Mouse (Mus musculus): ENCODE measurements around the gene Prn. TPM values are rescaled to one million over a fixed set of nuclear protein-coding genes. Genes with fewer than 3 reads are reported as not detected.

The Prn gene
- polyA plus RNA-seq, 1 experiment from 2014 or later, result not detected

DNA sequence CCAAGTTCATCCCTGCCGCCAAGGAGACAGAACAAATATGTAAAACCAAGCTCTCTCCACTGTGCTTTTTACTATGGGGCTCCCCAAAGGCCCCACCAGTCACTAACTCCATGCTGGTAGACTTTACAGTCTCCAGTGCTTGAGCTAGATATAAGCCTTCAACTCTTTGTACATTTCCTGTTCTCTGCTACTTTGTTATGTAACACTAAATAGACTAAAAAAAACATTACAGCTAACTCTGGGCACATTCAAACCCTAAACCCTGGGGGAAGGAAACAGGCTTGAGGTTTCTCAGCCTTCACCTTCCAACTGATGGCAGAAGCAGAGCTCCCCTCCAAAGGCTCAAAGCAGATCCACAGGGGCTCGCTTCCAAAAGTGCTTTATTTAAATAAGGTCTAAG lies 82.7 kb downstream of the Prn start:
- Histone ChIP-seq H3K4me1 (replicated peaks; ENCODE audit: control insufficient read depth, insufficient read depth, low read length) (no peaks in the 10 kb centered on the region), H3K36me3 (ENCODE audit: control insufficient read depth, insufficient read depth, low read length) (no peaks in the 10 kb centered on the region), H3K27ac (ENCODE audit: low read depth, low read length) (no peak overlapping the region), H3K4me2 (replicated peaks; ENCODE audit: low read depth, low read length) (no peak overlapping the region), H3K27me3 (ENCODE audit: control insufficient read depth, insufficient read depth, low read length) (no peaks in the 10 kb centered on the region), H3K4me3 (ENCODE audit: low read depth, low read length) (no peak overlapping the region), H3K9me3 (ENCODE audit: control insufficient read depth, low read length) (no peaks in the 10 kb centered on the region), H3K9ac (ENCODE audit: low read depth, low read length) (no peak overlapping the region)
- DNase-seq (ENCODE audit: low spot score) (no peak), ATAC-seq (ENCODE audit: low FRiP score) (no peak)
- WGBS, result 84% methylated on average over 2 of the region's 2 CpGs

DNA sequence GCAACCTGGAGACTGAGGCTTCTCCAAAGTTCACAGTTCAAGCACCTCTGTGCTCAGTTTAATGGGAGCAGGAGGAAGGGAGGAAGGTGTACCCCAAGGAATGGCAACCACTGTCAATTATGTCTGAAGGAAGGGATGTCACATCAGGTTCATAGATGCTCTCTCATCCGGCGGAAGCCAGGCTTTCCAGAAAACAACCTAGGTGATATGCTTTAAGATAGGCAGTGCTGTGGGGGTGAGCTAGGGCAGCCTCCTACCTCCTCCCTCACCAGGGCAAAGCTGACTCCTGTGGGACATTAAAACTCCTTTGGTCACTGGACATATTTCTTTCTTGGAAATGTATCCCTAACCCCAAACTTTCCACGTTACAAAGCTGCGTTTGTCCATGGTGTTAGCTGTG lies 83.4 kb downstream of the Prn start:
- Histone ChIP-seq H3K9ac (ENCODE audit: low read depth, low read length) (no peak overlapping the region), H3K4me3 (ENCODE audit: low read depth, low read length) (no peak overlapping the region), H3K9me3 (ENCODE audit: control insufficient read depth, low read length) (no peaks in the 10 kb centered on the region), H3K36me3 (ENCODE audit: control insufficient read depth, insufficient read depth, low read length) (no peaks in the 10 kb centered on the region), H3K27me3 (ENCODE audit: control insufficient read depth, insufficient read depth, low read length) (no peaks in the 10 kb centered on the region), H3K4me1 (replicated peaks; ENCODE audit: control insufficient read depth, insufficient read depth, low read length) (no peaks in the 10 kb centered on the region), H3K27ac (ENCODE audit: low read depth, low read length) (no peak overlapping the region), H3K4me2 (replicated peaks; ENCODE audit: low read depth, low read length) (no peak overlapping the region)
- DNase-seq (ENCODE audit: low spot score) (no peak), ATAC-seq (ENCODE audit: low FRiP score) (no peak)
- WGBS, result 78% methylated on average over 4 of the region's 4 CpGs

DNA sequence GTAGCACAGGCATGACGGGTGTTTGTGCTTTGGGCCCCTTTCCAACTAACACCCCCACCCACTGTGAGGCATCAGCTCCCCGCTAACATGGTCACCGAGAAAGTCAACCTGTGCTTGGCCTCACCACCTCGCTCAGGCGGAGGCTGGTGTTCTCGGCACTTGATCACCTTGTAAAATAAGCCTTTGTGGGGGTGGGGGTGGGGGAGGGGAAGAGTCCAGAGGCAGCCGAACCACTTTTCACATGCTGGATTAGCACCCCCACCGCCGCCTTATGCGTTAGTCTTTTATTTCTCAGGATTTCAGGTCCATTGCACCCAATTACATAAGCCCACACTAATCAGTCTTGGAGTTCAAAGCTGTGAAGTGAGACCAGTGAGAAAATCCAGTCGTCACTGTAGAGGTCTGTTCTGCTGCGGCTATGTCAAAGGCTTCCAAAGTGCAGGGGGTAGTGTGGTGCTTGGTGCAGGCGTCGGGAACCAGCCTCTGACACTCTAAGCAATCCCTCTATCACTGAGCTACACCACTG lies 83.9 kb downstream of the Prn start:
- no peak overlapping the region for H3K9ac ChIP-seq (ENCODE audit: low read depth, low read length)
- no peak for ATAC-seq (ENCODE audit: low FRiP score)
- no peaks in the 10 kb centered on the region for H3K9me3 ChIP-seq (ENCODE audit: control insufficient read depth, low read length)
- no peaks in the 10 kb centered on the region for H3K36me3 ChIP-seq (ENCODE audit: control insufficient read depth, insufficient read depth, low read length)
- 55% methylated on average over 14 of the region's 14 CpGs for WGBS
- no peak overlapping the region for H3K4me2 ChIP-seq (replicated peaks; ENCODE audit: low read depth, low read length)
- no peak overlapping the region for H3K27ac ChIP-seq (ENCODE audit: low read depth, low read length)
- H3K4me1 ChIP-seq (replicated peaks; ENCODE audit: control insufficient read depth, insufficient read depth, low read length), result no peaks in the 10 kb centered on the region
- H3K4me3 ChIP-seq (ENCODE audit: low read depth, low read length), result no peak overlapping the region
- H3K27me3 ChIP-seq (ENCODE audit: control insufficient read depth, insufficient read depth, low read length), result no peaks in the 10 kb centered on the region
- DNase-seq (ENCODE audit: low spot score), result no peak

DNA sequence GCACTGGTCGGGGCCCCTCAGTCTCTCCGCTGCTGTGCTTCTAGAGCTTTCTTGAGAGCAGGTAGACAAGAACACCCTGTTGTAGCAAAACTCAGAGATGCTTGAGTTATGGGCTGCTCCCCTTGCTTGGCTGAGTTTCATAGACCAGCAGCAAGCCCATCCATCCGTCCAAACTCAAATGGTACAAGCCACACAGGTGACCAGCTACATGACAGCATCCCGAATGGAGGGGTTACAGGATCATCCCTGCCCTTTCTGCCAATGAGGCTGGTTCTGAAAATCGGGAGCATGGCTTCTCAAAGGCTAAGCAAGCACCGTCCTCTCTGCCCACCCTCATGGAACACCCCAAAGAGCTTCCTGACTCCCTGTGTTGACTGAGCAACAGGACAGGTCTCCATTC lies 85.2 kb downstream of the Prn start:
- H3K27ac ChIP-seq (ENCODE audit: low read depth, low read length), result no peak overlapping the region
- DNase-seq (ENCODE audit: low spot score) (no peak), ATAC-seq (ENCODE audit: low FRiP score) (no peak)
- no peaks in the 10 kb centered on the region for H3K4me1 ChIP-seq (replicated peaks; ENCODE audit: control insufficient read depth, insufficient read depth, low read length)
- H3K27me3 ChIP-seq (ENCODE audit: control insufficient read depth, insufficient read depth, low read length), result no peaks in the 10 kb centered on the region
- H3K4me3 ChIP-seq (ENCODE audit: low read depth, low read length), result no peak overlapping the region
- no peak overlapping the region for H3K4me2 ChIP-seq (replicated peaks; ENCODE audit: low read depth, low read length)
- H3K9ac ChIP-seq (ENCODE audit: low read depth, low read length), result no peak overlapping the region
- no peaks in the 10 kb centered on the region for H3K9me3 ChIP-seq (ENCODE audit: control insufficient read depth, low read length)
- 0 out of 2 replicates have a peak, but pooled peaks cover 2% of the 10 kb centered on the region for H3K36me3 ChIP-seq (ENCODE audit: control insufficient read depth, insufficient read depth, low read length)
- 92% methylated on average over 6 of the region's 6 CpGs for WGBS

- Histone ChIP-seq H3K27ac (ENCODE audit: low read depth, low read length) (no peak overlapping the region), H3K27me3 (ENCODE audit: control insufficient read depth, insufficient read depth, low read length) (no peaks in the 10 kb centered on the region), H3K9me3 (ENCODE audit: control insufficient read depth, low read length) (no peaks in the 10 kb centered on the region), H3K9ac (ENCODE audit: low read depth, low read length) (no peak overlapping the region), H3K36me3 (ENCODE audit: control insufficient read depth, insufficient read depth, low read length) (0 out of 2 replicates have a peak, but pooled peaks cover 2% of the 10 kb centered on the region), H3K4me1 (replicated peaks; ENCODE audit: control insufficient read depth, insufficient read depth, low read length) (no peaks in the 10 kb centered on the region), H3K4me3 (ENCODE audit: low read depth, low read length) (no peak overlapping the region), H3K4me2 (replicated peaks; ENCODE audit: low read depth, low read length) (no peak overlapping the region)
- ATAC-seq (ENCODE audit: low FRiP score), result no peak
- WGBS, result 92% methylated on average over 12 of the region's 12 CpGs
- no peak for DNase-seq (ENCODE audit: low spot score)
Measured at GRCm38 (mm10) chr2:131995742-131996141, 86.0 kb downstream of the Prn start.

DNA sequence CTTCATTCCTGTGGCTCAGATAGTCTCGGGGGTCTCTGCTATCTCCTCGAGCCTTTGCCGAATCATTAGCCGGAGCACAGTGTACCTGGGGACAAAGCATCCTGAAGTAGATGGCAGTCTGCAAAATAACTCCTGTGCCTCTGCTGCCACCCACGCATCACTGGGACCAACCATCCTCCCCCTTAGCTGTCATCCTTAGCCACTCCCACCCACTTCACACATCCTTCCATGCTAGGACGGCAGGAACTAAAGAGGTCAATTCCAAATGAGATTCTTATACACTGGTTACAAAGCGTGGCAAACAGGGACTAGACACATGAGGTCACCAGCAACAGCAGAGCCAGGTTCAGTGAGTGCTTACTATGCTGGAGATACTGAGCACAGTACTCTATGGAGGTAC lies 86.6 kb downstream of the Prn start:
- Histone ChIP-seq H3K9me3 (ENCODE audit: control insufficient read depth, low read length) (no peaks in the 10 kb centered on the region), H3K4me2 (replicated peaks; ENCODE audit: low read depth, low read length) (no peak overlapping the region), H3K4me1 (replicated peaks; ENCODE audit: control insufficient read depth, insufficient read depth, low read length) (no peaks in the 10 kb centered on the region), H3K4me3 (ENCODE audit: low read depth, low read length) (no peak overlapping the region), H3K27me3 (ENCODE audit: control insufficient read depth, insufficient read depth, low read length) (no peaks in the 10 kb centered on the region), H3K36me3 (ENCODE audit: control insufficient read depth, insufficient read depth, low read length) (0 out of 2 replicates have a peak, but pooled peaks cover 2% of the 10 kb centered on the region), H3K27ac (ENCODE audit: low read depth, low read length) (no peak overlapping the region), H3K9ac (ENCODE audit: low read depth, low read length) (no peak overlapping the region)
- DNase-seq (ENCODE audit: low spot score) (no peak), ATAC-seq (ENCODE audit: low FRiP score) (no peak)
- whole genome bisulfite sequencing, result 91% methylated on average over 7 of the region's 7 CpGs

- H3K27me3 ChIP-seq (ENCODE audit: control insufficient read depth, insufficient read depth, low read length), result no peaks in the 10 kb centered on the region
- DNase-seq (ENCODE audit: low spot score), result no peak
- 62% methylated on average over 5 of the region's 5 CpGs for WGBS
Measured at GRCm38 (mm10) chr2:131997356-131997755, 87.6 kb downstream of the Prn start.

GRCm38 (mm10) chr2:132001696-132002334 lies 92.1 kb downstream of the Prn start:
- Histone ChIP-seq H3K9ac (ENCODE audit: low read depth, low read length) (no peak overlapping the region), H3K27me3 (ENCODE audit: control insufficient read depth, insufficient read depth, low read length) (no peaks in the 10 kb centered on the region), H3K4me2 (replicated peaks; ENCODE audit: low read depth, low read length) (no peak overlapping the region), H3K4me1 (replicated peaks; ENCODE audit: control insufficient read depth, insufficient read depth, low read length) (no peaks in the 10 kb centered on the region), H3K9me3 (ENCODE audit: control insufficient read depth, low read length) (no peaks in the 10 kb centered on the region), H3K36me3 (ENCODE audit: control insufficient read depth, insufficient read depth, low read length) (0 out of 2 replicates have a peak, but pooled peaks cover 2% of the 10 kb centered on the region), H3K4me3 (ENCODE audit: low read depth, low read length) (no peak overlapping the region), H3K27ac (ENCODE audit: low read depth, low read length) (no peak overlapping the region)
- DNase-seq (ENCODE audit: low spot score), result no peak
- ATAC-seq (ENCODE audit: low FRiP score), result no peak
- 73% methylated on average over 13 of the region's 13 CpGs for WGBS

More at GRCm38 (mm10) chr2:131997356-131997755, 87.6 kb downstream of the Prn start:
- H3K4me3 ChIP-seq (ENCODE audit: low read depth, low read length), result no peak overlapping the region
- no peak overlapping the region for H3K4me2 ChIP-seq (replicated peaks; ENCODE audit: low read depth, low read length)
- ATAC-seq (ENCODE audit: low FRiP score), result no peak
- no peaks in the 10 kb centered on the region for H3K9me3 ChIP-seq (ENCODE audit: control insufficient read depth, low read length)
- H3K36me3 ChIP-seq (ENCODE audit: control insufficient read depth, insufficient read depth, low read length), result 0 out of 2 replicates have a peak, but pooled peaks cover 2% of the 10 kb centered on the region
- H3K9ac ChIP-seq (ENCODE audit: low read depth, low read length), result no peak overlapping the region
- no peaks in the 10 kb centered on the region for H3K4me1 ChIP-seq (replicated peaks; ENCODE audit: control insufficient read depth, insufficient read depth, low read length)
- H3K27ac ChIP-seq (ENCODE audit: low read depth, low read length), result no peak overlapping the region

DNA sequence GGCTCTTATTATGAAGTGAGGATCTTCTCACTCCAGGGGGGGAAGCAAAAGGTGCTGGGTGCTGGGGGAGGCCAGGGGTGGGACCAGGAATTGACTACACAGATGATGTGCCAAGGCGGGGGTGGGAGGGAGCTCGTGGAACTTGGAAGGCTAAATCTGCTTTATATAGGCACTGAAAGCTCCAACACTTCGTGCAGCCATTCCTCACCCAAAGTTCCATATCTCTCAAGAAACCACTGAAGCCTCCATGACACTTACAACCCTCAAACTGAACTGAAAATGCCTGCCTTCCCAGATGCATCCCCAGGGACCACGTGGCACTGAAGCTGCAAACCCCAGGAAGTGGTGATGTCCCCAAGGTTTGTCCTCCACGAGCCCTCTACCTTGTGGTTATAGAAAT lies 94.2 kb downstream of the Prn start:
- H3K27me3 ChIP-seq (ENCODE audit: control insufficient read depth, insufficient read depth, low read length), result no peaks in the 10 kb centered on the region
- H3K9me3 ChIP-seq (ENCODE audit: control insufficient read depth, low read length), result no peaks in the 10 kb centered on the region
- H3K4me1 ChIP-seq (replicated peaks; ENCODE audit: control insufficient read depth, insufficient read depth, low read length), result no peaks in the 10 kb centered on the region
- no peak for DNase-seq (ENCODE audit: low spot score)
- no peak overlapping the region for H3K4me2 ChIP-seq (replicated peaks; ENCODE audit: low read depth, low read length)
- no peak overlapping the region for H3K4me3 ChIP-seq (ENCODE audit: low read depth, low read length)
- no peak for ATAC-seq (ENCODE audit: low FRiP score)
- 0 out of 2 replicates have a peak, but pooled peaks cover 2% of the 10 kb centered on the region for H3K36me3 ChIP-seq (ENCODE audit: control insufficient read depth, insufficient read depth, low read length)
- WGBS, result 85% methylated on average over 5 of the region's 5 CpGs
- H3K9ac ChIP-seq (ENCODE audit: low read depth, low read length), result no peak overlapping the region
- H3K27ac ChIP-seq (ENCODE audit: low read depth, low read length), result no peak overlapping the region

Measured in hindbrain, embryonic 11.5 days (tissue).